Mouse (Mus musculus) testis, adult 2 months (tissue): ENCODE measurements around the gene Slc16a13. TPM values are rescaled to one million over a fixed set of nuclear protein-coding genes. Genes with fewer than 3 reads are reported as not detected.
A peak's percentile ranks its signal among the peaks of the same experiment; 100 is the strongest.

Experiments used
- H3K27ac ChIP-seq: fragments of 200-500 bp; 2 replicates; pipeline ENCODE4 v1.5.1; 2012; ENCODE audit warnings: low read depth, low read length; ENCODE audit not compliant: control insufficient read depth, insufficient read depth
- H3K27me3 ChIP-seq: fragments of 200-500 bp; 2 replicates; pipeline ENCODE4 v1.6.1; 2012; ENCODE audit warnings: mild to moderate bottlenecking, low read length, moderate library complexity; ENCODE audit not compliant: control insufficient read depth, insufficient read depth
- H3K36me3 ChIP-seq: fragments of 200-500 bp; 2 replicates; pipeline ENCODE4 v1.6.1; 2012; ENCODE audit warnings: mild to moderate bottlenecking, low read length; ENCODE audit not compliant: control insufficient read depth, insufficient read depth
- H3K4me1 ChIP-seq: fragments of 200-500 bp; 2 replicates; pipeline ENCODE4 v1.6.1; 2012; ENCODE audit warnings: low read length; ENCODE audit not compliant: control insufficient read depth, insufficient read depth
- H3K4me3 ChIP-seq: fragments of 200-500 bp; 2 replicates; pipeline ENCODE4 v1.5.1; 2012; ENCODE audit warnings: low read depth, mild to moderate bottlenecking, low read length, moderate library complexity, mixed read lengths; ENCODE audit not compliant: control insufficient read depth
- CTCF ChIP-seq: fragments of 200-500 bp; IDR thresholded peaks from 2 replicates; pipeline ENCODE4 v1.5.1; 2012; ENCODE audit warnings: low read depth, mild to moderate bottlenecking, inconsistent platforms, low read length, moderate library complexity; ENCODE audit not compliant: control insufficient read depth, insufficient read depth, insufficient replicate concordance
- POLR2A ChIP-seq: fragments of 200-500 bp; IDR thresholded peaks from 2 replicates; pipeline ENCODE4 v1.6.1; 2012; ENCODE audit warnings: low read depth, mild to moderate bottlenecking, inconsistent platforms, low read length, moderate library complexity; ENCODE audit not compliant: control insufficient read depth
- polyA plus RNA-seq: library from polyadenylated mRNA; depleted of rRNA; stranded (reverse); fragments of >200 nt; gene quantifications from 2 replicates; pipeline ENCODE4 v1.2.3, GENCODE M21; 2012

Slc16a13 gene
- polyA plus RNA-seq, 1 experiment: 3.3 TPM

DNA sequence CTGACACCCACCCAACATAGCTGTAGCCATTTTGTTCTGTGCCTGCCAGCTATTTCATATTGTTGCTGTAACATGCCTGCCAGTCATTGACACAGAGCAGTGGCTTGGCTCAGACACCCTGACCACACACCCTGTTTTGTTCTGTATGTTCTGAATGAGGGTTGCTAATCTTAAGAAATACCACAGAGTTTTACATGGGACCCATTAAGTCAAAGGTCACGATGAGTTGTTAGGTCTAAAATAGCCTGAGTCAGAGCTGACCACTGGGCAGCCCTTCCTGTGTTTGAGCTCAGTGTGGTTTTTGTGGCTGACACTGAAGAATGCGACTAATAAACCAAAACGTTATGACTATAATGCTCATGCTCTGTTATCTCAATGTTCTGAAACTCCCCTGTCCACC is 22.5 kb downstream of the Slc16a13 start:
- H3K4me3 ChIP-seq: no peak overlapping the region
- no peaks in the 10 kb centered on the region for H3K27me3 ChIP-seq
- H3K4me1 ChIP-seq: peaks cover 4% of the 10 kb centered on the region; the same call in 1 of the 2 replicates
- TF ChIP-seq CTCF: no peak
- no peak for TF ChIP-seq POLR2A
- H3K27ac ChIP-seq: no peak overlapping the region
- no peaks in the 10 kb centered on the region for H3K36me3 ChIP-seq

DNA sequence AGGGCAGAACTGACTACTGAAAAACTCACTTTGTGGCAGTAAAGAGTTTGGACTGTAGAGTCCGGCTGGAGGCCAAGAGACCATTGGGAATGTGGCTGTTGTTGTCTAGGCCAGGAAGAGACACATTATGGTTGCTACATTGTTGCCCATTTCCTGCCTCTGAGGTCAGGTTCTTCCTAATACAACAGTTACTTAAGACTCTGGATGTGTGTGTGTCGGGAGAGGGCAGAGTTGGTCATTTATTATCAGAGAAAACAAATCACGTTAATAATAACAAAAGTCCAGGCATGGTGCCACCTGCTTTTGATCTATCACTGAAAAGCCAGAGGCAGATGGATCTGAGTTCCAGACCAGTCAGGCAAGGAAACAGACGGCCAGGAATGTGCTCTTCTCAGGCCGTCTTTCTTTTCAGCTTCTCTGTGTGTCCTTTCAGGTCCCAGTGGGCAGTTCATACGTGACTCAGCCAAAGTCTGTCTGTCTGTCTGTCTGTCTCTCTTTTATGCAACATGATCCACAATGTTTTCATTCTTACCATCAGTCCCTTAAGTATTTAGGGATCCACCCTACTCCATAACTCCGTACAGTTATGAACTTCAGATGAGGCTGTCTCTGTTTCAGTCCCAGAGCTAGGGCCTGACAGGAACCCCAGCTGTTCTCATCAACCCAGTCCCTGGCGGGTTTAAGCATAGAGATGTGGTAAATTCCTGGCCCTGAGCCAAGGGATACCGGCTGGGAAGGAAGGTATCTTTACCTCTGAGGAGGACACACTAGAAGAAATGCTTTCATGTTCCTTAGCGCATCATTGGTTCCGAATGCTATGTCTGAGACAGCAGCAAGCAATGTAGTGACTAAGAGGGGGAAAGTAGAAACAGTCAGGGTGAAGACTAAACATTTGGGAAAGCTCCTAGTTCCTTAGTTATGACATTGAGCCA is 27.2 kb downstream of the Slc16a13 start:
- TF ChIP-seq POLR2A (no peak), CTCF (no peak)
- peaks cover 5% of the 10 kb centered on the region for H3K4me1 ChIP-seq
- no peak overlapping the region for H3K4me3 ChIP-seq
- no peaks in the 10 kb centered on the region for H3K36me3 ChIP-seq
- no peak overlapping the region for H3K27ac ChIP-seq
- no peaks in the 10 kb centered on the region for H3K27me3 ChIP-seq

DNA sequence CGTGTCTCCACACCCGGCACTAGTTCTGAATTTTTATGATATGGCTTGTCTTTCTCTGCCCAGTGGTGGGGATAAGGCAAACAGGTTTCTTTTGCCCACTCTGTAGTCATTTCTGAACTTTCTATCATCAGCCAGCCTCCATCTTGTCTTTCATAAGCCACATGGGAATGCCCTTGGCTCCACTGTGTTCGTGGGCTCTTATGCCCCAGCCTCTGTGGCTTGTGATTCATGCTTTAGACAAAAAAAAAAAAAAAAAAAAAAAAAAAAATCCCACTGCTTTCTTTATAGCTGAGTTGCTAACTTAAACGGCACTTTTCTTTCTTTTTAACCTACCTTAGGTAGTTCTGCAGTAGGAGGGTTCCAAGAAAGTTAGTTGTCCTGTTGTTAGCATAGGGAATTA is 28.7 kb downstream of the Slc16a13 start:
- Histone ChIP-seq H3K27me3 (no peaks in the 10 kb centered on the region), H3K4me3 (no peak overlapping the region), H3K4me1 (peaks cover 5% of the 10 kb centered on the region), H3K27ac (no peak overlapping the region), H3K36me3 (no peaks in the 10 kb centered on the region)
- TF ChIP-seq CTCF (no peak), POLR2A (no peak)

DNA sequence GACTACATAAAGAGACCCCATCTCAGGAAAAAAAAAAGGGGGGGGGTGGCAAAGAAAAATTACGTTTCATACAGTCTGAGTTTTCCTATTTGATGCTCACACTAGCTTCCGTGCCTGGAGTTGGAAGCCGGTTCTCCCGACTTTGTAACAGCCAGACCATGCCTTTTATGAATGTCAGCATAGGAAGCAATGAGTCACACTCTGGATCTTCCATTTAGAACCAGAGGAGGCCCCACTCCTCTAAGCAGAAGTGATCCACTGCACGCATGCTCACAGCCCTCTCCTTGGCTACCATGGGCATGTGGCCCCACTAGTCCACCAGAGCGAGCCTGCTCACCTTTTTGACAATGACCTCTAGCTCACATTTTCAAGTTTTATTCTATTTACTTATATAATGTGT is 29.7 kb downstream of the Slc16a13 start:
- Histone ChIP-seq H3K27me3 (no peaks in the 10 kb centered on the region), H3K27ac (no peak overlapping the region), H3K36me3 (no peaks in the 10 kb centered on the region), H3K4me1 (peaks cover 5% of the 10 kb centered on the region), H3K4me3 (no peak overlapping the region)
- TF ChIP-seq CTCF: no peak
- TF ChIP-seq POLR2A: no peak

DNA sequence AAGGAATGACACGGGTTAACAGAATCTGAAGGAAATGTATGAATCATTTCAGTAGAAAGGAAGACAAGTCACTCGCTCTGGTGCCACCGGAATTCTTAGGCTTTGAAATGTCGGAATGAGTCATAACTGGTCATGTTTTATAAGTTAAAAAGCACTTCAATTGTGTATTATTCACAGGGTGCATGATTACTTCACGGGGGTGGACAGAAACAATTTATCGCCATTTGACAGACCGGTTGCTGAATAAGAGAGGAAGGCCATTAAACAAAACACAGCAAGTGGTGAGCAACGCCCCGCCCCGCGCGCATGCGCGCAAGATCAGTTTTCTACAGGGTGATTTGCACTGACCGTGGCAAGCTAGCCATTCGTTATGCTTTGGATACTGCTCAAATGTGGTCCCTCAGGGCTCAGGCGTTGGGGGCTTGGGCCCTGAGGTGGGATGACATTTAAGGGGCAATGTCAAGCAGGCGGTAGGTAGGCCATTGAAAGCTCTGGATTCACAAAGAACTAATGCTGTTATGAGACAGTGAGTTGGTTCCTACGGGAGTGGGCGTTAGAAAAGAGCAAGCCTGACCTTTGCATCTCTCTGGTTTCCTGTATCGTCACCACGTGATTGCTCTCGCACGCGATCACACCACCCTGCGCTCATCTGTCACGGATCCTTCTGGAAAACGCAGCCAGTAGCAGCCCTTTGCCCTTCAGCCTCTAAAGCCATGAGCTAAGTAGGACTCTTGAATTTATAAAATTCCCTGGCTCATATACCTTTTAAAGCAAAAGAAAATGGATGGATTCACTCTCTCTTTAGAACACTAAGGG is 31.3 kb downstream of the Slc16a13 start:
- H3K36me3 ChIP-seq: no peaks in the 10 kb centered on the region
- peaks cover 5% of the 10 kb centered on the region for H3K4me1 ChIP-seq
- H3K27ac ChIP-seq: no peak overlapping the region
- H3K4me3 ChIP-seq: peak overlapping the region; percentile 63
- no peaks in the 10 kb centered on the region for H3K27me3 ChIP-seq
- TF ChIP-seq CTCF (no peak), POLR2A (no peak)

DNA sequence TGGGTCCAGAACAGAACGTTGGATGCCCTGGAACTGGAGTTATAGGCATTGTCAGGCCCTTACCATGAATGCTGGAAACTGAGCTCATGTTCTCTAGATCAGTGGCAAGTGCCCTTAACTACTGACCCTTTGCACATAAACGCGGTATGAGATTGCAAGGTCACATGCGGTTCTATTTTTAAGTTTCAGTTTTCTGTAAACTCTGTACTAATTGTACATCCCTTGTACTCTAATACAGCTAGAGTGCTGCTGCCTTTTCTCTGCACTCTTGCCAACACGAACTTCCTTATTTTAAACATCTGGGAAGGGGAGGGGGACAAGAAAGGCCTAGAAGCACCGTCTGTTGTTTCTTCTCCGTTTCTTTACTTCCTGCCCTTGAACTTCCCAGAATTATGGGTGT is 35.7 kb downstream of the Slc16a13 start:
- Histone ChIP-seq H3K4me3 (no peak overlapping the region), H3K27ac (no peak overlapping the region), H3K27me3 (no peaks in the 10 kb centered on the region), H3K4me1 (peaks cover 3% of the 10 kb centered on the region), H3K36me3 (no peaks in the 10 kb centered on the region)
- TF ChIP-seq POLR2A: no peak

DNA sequence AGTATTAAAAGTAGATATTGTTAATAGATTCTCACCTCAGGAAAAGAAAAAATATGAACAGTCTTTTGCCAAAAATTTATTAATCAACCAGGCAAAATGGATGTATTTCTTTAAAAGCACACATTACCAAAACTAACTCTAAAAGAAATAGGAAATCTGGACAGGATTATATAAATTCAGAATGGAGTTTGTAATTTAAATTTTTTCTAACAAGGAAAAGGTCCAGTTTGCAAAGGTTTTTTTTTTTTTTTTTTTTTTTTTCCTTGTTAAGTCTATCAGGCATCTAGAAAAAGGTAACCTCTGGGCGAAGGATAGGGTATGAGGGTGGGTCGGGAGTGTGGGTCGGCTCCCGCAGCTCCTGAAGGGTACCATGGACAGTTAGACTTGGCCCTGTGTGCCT is 40.4 kb downstream of the Slc16a13 start:
- H3K4me1 ChIP-seq: no peaks in the 10 kb centered on the region
- no peak overlapping the region for H3K4me3 ChIP-seq
- no peak overlapping the region for H3K27ac ChIP-seq
- no peaks in the 10 kb centered on the region for H3K27me3 ChIP-seq
- no peak for TF ChIP-seq CTCF
- no peak for TF ChIP-seq POLR2A
- no peaks in the 10 kb centered on the region for H3K36me3 ChIP-seq
